Mouse (Mus musculus): ENCODE results near the gene Epb41l4b. TPM values are rescaled to one million over a fixed set of nuclear protein-coding genes. Genes with fewer than 3 reads are reported as not detected.

Epb41l4b gene
- polyA plus RNA-seq, 1 experiment = 3.5 TPM

DNA sequence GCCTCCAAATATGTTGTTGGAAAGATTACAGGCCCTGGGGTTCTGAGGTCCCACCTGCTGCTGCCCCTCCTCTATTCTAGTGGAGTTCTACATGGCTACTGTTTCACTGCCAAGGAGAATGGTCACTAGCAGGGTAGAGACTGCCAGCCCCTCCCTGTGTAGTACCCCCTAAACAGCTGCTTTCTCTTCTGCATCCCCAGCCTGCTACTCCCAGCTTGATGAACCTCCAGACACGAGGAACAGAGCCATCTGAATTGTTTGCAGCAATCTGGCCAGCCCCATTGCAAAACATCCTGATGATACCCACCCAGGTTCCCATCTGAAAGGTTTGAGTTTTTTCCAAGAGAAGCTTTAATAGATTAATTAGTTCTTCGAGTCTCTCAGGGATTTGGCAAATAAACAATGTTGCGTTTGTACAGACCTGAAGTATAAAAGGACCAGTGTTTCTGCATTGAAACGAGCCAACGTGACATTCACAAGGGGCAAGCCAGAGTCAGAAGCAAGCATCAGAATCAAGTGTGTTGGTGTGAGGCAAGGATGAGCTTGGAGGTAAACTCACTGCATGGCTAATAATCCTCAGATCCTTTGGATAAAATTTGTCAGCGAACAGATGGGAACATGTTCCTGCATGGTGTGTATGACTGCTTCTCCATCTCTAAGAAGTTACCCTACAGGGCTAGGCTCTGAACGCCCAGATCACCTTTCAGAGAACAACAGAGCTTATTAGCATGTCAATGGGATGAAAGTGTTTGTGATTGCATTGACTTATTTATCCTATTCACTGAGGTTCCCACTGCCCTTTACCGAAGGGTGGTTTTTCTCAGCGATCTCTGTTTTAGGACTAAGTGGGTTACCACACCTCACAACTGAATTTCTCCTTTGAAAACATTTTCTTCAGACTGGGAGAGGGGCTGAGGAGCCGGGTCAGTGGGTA is 19.8 kb upstream of the Epb41l4b start:
- TF ChIP-seq CTCF (IDR thresholded peaks at IDR 0.05; ENCODE audit: control insufficient read depth, insufficient read depth, low read length) (no peak), POLR2A (IDR thresholded peaks at IDR 0.05; ENCODE audit: borderline replicate concordance, control insufficient read depth, low read depth, low read length) (no peak)
- no peak overlapping the region for H3K27ac ChIP-seq (ENCODE audit: control insufficient read depth, insufficient read depth, low read depth, low read length, poor library complexity)
- no peak overlapping the region for H3K4me3 ChIP-seq (replicated peaks; ENCODE audit: control insufficient read depth, low read depth, low read length)
- 61% methylated on average over 10 of the region's 10 CpGs for WGBS
- no peaks in the 10 kb centered on the region for H3K4me1 ChIP-seq (ENCODE audit: control insufficient read depth, insufficient read depth, low read length)

DNA sequence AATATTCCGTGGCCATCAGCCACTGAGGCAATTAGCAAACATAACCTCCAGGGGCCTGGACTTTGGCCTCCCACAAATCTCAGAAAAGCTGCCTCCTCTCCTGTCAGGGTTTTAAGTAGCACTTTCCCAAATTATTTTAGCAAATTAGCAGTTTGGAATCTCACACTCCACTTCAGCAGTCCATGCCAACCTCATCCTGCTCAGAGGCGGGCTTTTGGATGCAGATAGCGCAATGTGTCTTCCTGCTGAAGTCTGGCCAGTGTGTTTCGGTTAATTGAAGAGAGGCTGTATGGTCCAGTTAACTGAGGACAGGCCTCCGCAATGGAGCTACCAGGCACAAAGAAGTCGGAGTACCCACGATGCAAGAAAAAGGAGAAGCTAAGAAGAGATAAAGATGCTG is 17.3 kb upstream of the Epb41l4b start:
- TF ChIP-seq CTCF (IDR thresholded peaks at IDR 0.05; ENCODE audit: control insufficient read depth, insufficient read depth, low read length) (no peak), POLR2A (IDR thresholded peaks at IDR 0.05; ENCODE audit: borderline replicate concordance, control insufficient read depth, low read depth, low read length) (no peak)
- H3K4me1 ChIP-seq (ENCODE audit: control insufficient read depth, insufficient read depth, low read length) = no peaks in the 10 kb centered on the region
- no peak overlapping the region for H3K4me3 ChIP-seq (replicated peaks; ENCODE audit: control insufficient read depth, low read depth, low read length)
- 79% methylated on average over 7 of the region's 7 CpGs for WGBS
- no peak overlapping the region for H3K27ac ChIP-seq (ENCODE audit: control insufficient read depth, insufficient read depth, low read depth, low read length, poor library complexity)

DNA sequence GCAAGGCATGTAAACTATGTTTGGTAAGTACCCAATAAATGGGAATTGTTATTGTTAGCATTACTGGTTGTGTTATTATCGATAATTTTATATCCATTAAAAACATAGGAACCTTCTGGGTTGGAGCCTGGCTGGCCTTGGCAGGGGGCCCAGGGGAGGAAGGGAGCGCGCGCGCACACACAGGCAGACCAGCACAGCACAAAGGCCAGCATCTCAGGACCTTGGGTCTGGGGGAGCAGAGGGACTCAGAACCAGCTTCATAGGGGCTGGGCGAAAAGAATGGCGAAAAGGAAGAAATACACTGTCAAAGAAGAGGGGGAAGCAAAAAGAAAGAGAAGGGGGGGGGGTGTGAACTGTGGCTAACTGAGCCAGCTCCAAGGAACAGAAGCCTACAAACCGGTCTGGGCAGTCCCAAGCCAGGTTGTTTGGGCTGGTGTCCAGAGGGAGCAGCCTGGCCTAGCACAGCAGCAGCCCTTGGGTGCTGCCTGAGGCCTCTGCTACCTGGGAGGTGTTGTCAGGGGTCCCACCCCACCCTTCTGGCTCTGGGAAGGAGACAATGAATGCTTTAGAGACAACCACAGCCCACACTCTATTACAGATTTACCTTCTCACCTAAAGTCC is 13.4 kb upstream of the Epb41l4b start:
- 87% methylated on average over 8 of the region's 8 CpGs for WGBS
- Histone ChIP-seq H3K4me3 (replicated peaks; ENCODE audit: control insufficient read depth, low read depth, low read length) (no peak overlapping the region), H3K4me1 (ENCODE audit: control insufficient read depth, insufficient read depth, low read length) (no peaks in the 10 kb centered on the region), H3K27ac (ENCODE audit: control insufficient read depth, insufficient read depth, low read depth, low read length, poor library complexity) (no peak overlapping the region)
- TF ChIP-seq POLR2A (IDR thresholded peaks at IDR 0.05; ENCODE audit: borderline replicate concordance, control insufficient read depth, low read depth, low read length) = no peak
- TF ChIP-seq CTCF (IDR thresholded peaks at IDR 0.05; ENCODE audit: control insufficient read depth, insufficient read depth, low read length) = no peak

DNA sequence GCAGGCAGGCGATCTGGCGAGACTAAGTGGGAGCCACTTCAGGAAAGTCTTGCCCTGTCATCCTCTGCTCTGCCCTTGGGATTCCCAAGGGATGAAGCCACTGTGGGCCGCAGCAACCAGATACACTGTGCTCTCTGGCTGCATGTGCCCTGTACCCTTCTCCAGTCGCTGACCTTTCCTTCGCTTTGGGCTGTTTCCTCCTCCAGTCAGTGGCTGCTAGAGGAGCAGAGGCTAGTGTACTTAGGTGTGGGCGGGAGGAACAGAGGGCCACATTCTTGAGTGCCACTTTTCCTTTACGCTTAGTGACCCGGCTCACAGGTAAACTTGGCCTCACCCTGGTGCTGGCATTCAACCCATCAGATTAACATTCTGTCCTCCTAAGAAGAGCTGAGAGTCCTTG is 10.6 kb upstream of the Epb41l4b start:
- WGBS = 64% methylated on average over 8 of the region's 8 CpGs
- Histone ChIP-seq H3K4me3 (replicated peaks; ENCODE audit: control insufficient read depth, low read depth, low read length) (no peak overlapping the region), H3K4me1 (ENCODE audit: control insufficient read depth, insufficient read depth, low read length) (no peaks in the 10 kb centered on the region), H3K27ac (ENCODE audit: control insufficient read depth, insufficient read depth, low read depth, low read length, poor library complexity) (no peak overlapping the region)
- TF ChIP-seq POLR2A (IDR thresholded peaks at IDR 0.05; ENCODE audit: borderline replicate concordance, control insufficient read depth, low read depth, low read length) (no peak), CTCF (IDR thresholded peaks at IDR 0.05; ENCODE audit: control insufficient read depth, insufficient read depth, low read length) (no peak)

DNA sequence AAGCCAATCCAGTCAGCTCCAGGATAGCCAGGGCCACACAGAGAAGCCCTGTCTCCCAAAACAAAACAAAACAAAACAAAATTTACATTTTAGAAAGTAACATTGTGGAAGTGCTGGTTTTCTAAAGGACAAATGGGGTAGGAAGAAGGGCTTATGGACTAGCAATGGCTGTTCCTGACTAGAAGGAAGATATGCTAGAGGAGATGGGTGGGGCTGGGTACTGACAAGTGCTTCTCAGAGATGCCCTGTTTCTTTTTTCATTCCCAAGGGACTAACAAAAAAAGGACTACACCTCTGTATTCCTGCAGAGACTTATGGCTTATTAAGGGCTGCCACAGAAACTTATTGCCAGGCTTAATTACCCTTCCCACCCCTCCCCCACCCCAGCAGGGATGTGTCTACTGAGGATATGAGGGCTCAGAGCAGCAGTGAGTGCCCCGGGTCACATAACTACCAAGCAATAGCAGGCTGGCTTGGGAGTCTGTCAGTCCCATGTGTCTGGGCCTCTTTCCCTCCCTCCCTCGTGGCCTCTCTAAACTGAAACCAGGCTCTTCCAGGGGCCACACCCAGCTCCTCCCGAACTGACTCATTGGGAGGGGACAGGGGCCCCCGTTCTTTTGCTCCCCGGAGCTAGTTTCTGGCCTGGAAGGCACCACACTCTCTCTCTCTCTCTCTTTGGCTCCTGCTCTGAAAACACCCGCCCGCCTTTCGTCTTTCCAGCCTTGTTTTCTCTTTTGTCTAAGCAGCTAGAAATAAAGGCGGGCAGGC is 10.0 kb upstream of the Epb41l4b start:
- no peak for TF ChIP-seq CTCF (IDR thresholded peaks at IDR 0.05; ENCODE audit: control insufficient read depth, insufficient read depth, low read length)
- no peak for TF ChIP-seq POLR2A (IDR thresholded peaks at IDR 0.05; ENCODE audit: borderline replicate concordance, control insufficient read depth, low read depth, low read length)
- 29% methylated on average over 9 of the region's 9 CpGs for WGBS
- Histone ChIP-seq H3K4me3 (replicated peaks; ENCODE audit: control insufficient read depth, low read depth, low read length) (no peak overlapping the region), H3K27ac (ENCODE audit: control insufficient read depth, insufficient read depth, low read depth, low read length, poor library complexity) (no peak overlapping the region), H3K4me1 (ENCODE audit: control insufficient read depth, insufficient read depth, low read length) (no peaks in the 10 kb centered on the region)

DNA sequence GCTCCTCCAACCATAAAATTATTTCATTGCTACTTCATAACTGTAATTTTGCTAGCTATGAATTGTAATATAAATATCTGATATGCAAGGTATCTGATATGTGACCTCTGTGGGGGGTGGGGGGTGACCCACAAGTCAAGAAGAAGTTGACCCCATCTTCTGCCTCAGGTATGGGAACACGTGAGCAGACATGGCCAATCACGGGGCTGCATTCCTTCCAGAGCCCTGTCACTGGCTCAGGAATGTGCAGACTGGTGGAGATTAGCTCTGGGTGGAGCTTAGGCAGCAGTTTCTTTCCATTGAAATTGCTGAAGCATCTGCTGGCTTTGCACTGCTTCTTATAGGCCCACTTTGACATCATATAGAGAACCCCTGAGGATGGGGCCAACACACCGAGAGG is 4.9 kb upstream of the Epb41l4b start:
- H3K4me3 ChIP-seq (replicated peaks; ENCODE audit: control insufficient read depth, low read depth, low read length) = no peak overlapping the region
- no peaks in the 10 kb centered on the region for H3K4me1 ChIP-seq (ENCODE audit: control insufficient read depth, insufficient read depth, low read length)
- TF ChIP-seq CTCF (IDR thresholded peaks at IDR 0.05; ENCODE audit: control insufficient read depth, insufficient read depth, low read length) = no peak
- TF ChIP-seq POLR2A (IDR thresholded peaks at IDR 0.05; ENCODE audit: borderline replicate concordance, control insufficient read depth, low read depth, low read length) = no peak
- H3K27ac ChIP-seq (ENCODE audit: control insufficient read depth, insufficient read depth, low read depth, low read length, poor library complexity) = no peak overlapping the region
- 66% methylated on average over 3 of the region's 3 CpGs for WGBS

DNA sequence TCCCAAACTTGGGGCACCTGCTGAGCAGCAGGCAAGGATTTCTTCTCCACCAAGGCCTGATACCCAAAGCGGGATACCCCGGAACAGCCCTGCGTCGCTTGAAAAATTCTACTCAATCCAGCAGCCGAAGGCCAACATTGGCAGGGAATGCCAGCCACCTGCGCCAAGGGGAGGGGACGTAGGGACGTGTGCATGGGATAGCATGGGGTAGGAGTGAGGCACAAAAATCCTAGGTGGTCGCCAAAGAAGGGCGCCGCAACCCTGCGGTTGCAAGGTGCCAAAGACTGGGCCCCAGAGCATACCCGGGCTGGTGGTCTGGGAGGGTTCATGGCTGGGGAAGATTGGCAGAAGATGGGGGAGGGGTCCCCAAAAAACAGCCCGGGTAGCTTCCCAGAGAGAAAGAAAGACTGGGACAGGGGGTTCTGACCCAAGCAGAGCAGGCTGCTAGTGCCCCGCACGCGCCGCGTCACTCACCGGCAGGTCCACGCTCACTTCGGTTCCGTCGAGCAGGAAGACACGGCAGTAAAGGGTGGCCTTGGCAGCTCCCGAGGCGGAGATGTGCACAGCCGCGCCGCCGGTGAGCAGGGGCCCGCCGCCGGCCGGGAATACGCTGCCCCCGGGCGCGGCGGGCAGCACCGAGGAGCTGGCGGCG is 737 bp downstream of the Epb41l4b start:
- 2% methylated on average over 35 of the region's 43 CpGs for WGBS
- no peaks in the 10 kb centered on the region for H3K4me1 ChIP-seq (ENCODE audit: control insufficient read depth, insufficient read depth, low read length)
- peak overlapping the region; percentile 62 for H3K4me3 ChIP-seq (replicated peaks; ENCODE audit: control insufficient read depth, low read depth, low read length)
- TF ChIP-seq POLR2A (IDR thresholded peaks at IDR 0.05; ENCODE audit: borderline replicate concordance, control insufficient read depth, low read depth, low read length) (no peak), CTCF (IDR thresholded peaks at IDR 0.05; ENCODE audit: control insufficient read depth, insufficient read depth, low read length) (no peak)
- H3K27ac ChIP-seq (ENCODE audit: control insufficient read depth, insufficient read depth, low read depth, low read length, poor library complexity) = no peak overlapping the region; the same call in 1 of the 2 replicates

Measured in bone marrow, adult 2 months (tissue).